Mouse (Mus musculus): ENCODE results near the gene Klhl5. TPM values are rescaled to one million over a fixed set of nuclear protein-coding genes. Genes with fewer than 3 reads are reported as not detected.
A peak's percentile ranks its signal among the peaks of the same experiment; 100 is the strongest.

The Klhl5 gene
- polyA plus RNA-seq, 1 experiment, result 54.6 TPM

DNA sequence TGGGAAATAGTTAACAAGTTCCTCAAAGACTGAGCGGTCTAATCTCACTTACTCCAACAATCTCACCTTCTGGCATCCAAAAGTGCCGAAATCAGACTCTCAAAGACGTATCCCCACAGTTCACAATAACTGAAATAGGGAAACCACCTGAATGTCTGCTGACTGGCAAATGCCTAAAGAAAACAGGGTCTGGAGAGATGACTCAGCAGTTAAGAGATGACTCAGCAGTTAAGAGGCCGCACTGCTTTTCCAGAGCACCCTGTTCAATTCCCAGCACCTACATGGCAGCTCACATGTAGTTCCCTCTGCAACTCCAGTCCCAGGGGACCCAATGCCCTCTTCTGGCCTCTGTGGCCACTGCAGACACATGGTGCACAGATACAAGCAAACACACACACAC, 29.3 kb upstream of the Klhl5 start:
- TF ChIP-seq POLR2A (IDR thresholded peaks at IDR 0.05; ENCODE audit: borderline replicate concordance, extremely low read depth, insufficient read depth, insufficient read length, poor library complexity, severe bottlenecking), result no peak
- no peak for TF ChIP-seq CTCF (IDR thresholded peaks at IDR 0.05; ENCODE audit: borderline replicate concordance, extremely low read depth, insufficient read depth, insufficient read length)

DNA sequence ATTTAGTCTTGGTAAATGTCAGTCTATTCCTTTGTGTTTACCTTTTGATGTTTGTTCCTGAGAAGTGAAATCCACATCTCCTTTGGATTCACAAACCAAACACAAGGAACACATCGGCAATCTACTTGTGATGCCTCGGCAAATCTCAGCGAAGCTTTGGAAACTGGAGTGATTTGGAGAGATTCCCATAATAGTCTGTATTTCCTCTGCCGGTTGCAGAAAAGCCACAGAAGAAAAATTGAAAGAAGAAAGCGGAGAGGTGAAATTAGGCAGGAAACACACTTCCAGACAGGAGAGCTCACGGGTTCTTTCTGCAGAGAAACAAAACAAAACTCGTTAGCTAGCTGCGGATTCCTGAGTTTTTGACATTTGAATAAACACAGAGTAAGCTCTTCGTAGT, 27.5 kb upstream of the Klhl5 start:
- DNase-seq (ENCODE audit: low read depth), result peak; percentile 55
- no peak for TF ChIP-seq POLR2A (IDR thresholded peaks at IDR 0.05; ENCODE audit: borderline replicate concordance, extremely low read depth, insufficient read depth, insufficient read length, poor library complexity, severe bottlenecking)
- TF ChIP-seq CTCF (IDR thresholded peaks at IDR 0.05; ENCODE audit: borderline replicate concordance, extremely low read depth, insufficient read depth, insufficient read length), result no peak

More for the DNA sequence above, 29.3 kb upstream of the Klhl5 start:
- no peak for DNase-seq (ENCODE audit: low read depth)

DNA sequence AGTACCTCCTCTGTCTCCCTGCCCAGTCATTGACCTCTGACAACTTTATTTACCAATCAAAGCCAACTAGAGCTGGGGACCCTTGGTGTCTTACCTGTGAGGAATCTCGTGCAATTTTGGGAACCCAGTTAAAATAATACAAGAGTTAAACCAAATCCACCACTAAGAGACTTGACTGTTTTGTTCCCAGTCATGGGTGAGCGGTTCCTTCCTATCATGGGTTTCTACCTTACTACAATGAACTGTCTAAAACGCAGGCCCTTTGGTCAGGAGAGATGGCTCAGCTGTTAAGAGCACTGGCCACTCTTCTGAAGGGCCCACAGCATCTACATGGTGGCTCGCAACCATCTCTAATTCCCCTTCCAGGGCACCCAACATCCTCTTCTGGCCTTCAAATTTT, 25.5 kb upstream of the Klhl5 start:
- DNase-seq (ENCODE audit: low read depth), result no peak
- TF ChIP-seq POLR2A (IDR thresholded peaks at IDR 0.05; ENCODE audit: borderline replicate concordance, extremely low read depth, insufficient read depth, insufficient read length, poor library complexity, severe bottlenecking) (no peak), CTCF (IDR thresholded peaks at IDR 0.05; ENCODE audit: borderline replicate concordance, extremely low read depth, insufficient read depth, insufficient read length) (no peak)

DNA sequence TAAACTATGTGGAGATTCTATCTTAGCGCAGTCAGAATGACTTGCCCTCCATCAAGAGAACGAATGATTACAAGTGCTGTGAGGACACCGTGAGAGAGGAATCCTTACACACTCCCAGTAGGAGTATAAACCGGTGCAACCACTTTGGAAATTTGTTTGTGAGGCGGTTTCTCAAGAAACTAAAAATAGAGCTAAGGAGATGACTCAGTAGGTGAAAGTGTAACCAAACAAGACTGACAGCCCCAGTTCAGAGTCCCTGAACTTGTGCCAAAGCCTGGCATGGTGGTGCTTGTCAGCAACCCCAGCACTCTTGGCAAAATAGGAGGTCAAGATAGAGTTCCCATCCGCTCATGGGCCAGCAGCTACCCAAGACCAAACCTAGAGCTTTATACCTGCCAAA, 20.8 kb upstream of the Klhl5 start:
- TF ChIP-seq CTCF (IDR thresholded peaks at IDR 0.05; ENCODE audit: borderline replicate concordance, extremely low read depth, insufficient read depth, insufficient read length), result no peak
- no peak for TF ChIP-seq POLR2A (IDR thresholded peaks at IDR 0.05; ENCODE audit: borderline replicate concordance, extremely low read depth, insufficient read depth, insufficient read length, poor library complexity, severe bottlenecking)
- DNase-seq (ENCODE audit: low read depth), result no peak

DNA sequence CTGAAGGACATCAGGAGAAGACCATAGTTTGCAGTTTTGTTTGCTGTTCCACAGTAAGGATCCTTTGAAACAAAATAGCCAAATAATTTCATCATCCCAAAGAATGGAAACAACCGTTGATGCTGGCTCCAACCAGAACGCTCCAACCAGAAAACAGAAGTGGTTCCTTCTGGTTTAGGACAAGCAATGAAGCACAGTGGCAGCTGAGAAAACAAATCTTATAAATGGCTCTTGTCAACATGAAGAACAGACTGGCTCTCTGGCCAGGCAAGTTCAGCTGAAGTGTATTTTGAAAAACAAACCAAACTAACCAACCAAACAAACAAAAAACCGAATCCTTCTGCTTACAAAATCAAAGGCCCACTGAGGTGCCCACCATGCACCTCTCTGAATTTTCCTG, 17.6 kb upstream of the Klhl5 start:
- DNase-seq (ENCODE audit: low read depth), result no peak
- TF ChIP-seq CTCF (IDR thresholded peaks at IDR 0.05; ENCODE audit: borderline replicate concordance, extremely low read depth, insufficient read depth, insufficient read length) (no peak), POLR2A (IDR thresholded peaks at IDR 0.05; ENCODE audit: borderline replicate concordance, extremely low read depth, insufficient read depth, insufficient read length, poor library complexity, severe bottlenecking) (no peak)

DNA sequence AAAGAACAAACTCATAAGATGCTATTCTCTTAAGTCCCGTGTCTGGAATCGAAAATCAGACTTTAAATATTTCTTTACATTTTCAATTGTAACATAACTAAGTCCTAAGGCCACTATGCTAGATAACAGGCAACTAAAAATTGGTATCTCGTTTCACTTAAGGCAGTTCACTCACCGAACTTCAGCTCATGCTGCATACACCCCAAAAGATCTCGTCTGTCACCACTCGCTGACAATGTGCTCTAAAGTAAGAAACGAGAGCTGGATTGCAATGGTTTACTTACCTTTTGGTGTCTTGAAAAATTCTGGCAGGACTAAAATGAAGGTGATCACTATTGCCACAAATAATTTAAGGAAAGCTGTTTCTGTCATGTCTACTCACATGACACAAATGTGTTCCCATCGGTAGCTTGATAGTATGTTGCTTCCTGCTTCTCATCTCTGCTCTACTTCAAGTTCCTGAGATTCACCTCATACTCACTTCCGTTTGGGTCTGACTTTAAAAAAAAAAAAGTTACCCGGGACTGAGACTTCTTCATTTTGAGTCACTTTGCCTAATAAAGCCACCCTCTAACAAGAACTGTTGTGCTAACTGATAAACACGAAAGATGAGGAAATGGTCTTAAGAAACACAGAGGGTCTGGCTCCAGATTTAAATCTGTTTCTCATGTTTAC, 16.0 kb upstream of the Klhl5 start:
- DNase-seq (ENCODE audit: low read depth), result no peak
- TF ChIP-seq CTCF (IDR thresholded peaks at IDR 0.05; ENCODE audit: borderline replicate concordance, extremely low read depth, insufficient read depth, insufficient read length), result no peak
- no peak for TF ChIP-seq POLR2A (IDR thresholded peaks at IDR 0.05; ENCODE audit: borderline replicate concordance, extremely low read depth, insufficient read depth, insufficient read length, poor library complexity, severe bottlenecking)

DNA sequence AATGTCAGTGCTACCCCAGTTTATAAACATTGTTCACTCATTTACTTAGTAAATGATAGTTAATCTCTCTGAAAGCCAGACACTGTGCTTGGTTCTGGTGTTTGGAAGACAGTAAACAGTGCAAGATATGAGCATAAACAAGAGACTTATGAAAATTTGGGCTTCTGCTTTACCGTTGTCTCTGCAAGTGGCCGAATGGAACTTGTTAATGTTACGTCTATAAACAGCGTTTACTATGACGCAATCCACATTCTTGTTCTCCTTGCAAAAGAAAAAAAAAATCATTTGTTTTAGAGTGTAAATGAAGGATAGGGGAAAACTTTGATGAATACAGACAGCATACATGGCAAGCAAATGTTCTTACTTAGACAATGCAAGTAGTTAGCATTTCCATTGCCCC, 15.4 kb upstream of the Klhl5 start, which contains the start of gene Tmem156:
TSS of gene Tmem156 (minus strand) at position 212 of the 400 bp plus-strand sequence.
- TF ChIP-seq CTCF (IDR thresholded peaks at IDR 0.05; ENCODE audit: borderline replicate concordance, extremely low read depth, insufficient read depth, insufficient read length), result no peak
- no peak for TF ChIP-seq POLR2A (IDR thresholded peaks at IDR 0.05; ENCODE audit: borderline replicate concordance, extremely low read depth, insufficient read depth, insufficient read length, poor library complexity, severe bottlenecking)
- no peak for DNase-seq (ENCODE audit: low read depth)

DNA sequence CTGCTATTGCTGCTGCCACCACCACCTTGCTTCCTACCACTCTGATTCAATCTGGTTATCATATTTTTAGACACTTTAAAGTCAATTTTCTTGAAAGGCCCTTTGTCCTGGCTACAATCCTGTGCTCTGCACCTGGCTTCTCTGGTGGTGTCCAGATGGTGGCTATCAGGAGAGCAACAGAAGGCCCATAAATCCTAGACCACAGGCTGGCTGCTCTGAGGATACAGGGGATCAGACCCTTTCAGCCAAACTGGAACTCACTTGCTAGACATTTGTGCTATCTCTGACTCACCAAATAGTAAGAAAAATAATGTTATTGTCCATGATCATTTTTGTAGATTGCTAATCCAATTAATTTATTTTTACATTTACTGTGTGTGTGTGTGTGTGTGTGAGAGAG, 13.6 kb upstream of the Klhl5 start:
- no peak for TF ChIP-seq CTCF (IDR thresholded peaks at IDR 0.05; ENCODE audit: borderline replicate concordance, extremely low read depth, insufficient read depth, insufficient read length)
- no peak for TF ChIP-seq POLR2A (IDR thresholded peaks at IDR 0.05; ENCODE audit: borderline replicate concordance, extremely low read depth, insufficient read depth, insufficient read length, poor library complexity, severe bottlenecking)
- DNase-seq (ENCODE audit: low read depth), result no peak

DNA sequence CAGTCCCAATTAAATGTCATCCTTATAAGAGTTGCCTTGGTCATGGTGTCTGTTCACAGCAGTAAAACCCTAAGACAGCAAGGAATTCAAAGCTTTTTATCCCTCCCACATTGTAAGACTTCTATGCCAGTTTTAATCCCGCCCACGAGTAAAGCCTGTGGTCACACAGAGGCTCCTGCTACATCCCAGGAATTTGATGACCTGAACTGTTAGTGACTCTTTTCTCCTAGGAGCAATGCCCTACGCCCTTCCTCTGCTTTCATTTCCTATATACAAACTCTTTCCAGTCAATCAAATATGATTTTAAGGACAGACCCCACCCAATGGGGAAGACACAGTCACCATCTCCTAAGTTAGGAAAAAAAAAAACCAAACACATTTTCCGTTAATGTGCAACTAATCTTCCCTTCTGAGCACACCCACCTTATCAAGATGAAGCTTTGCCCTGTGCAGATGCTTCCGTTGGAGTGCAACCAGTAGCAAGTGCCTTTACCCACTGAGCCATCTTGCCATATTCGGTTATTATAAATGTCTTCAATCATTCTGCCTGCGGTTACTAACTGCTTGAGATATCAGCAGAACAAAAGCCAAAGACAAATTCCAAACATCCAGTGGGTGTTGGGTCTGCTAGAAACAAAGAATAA, 12.3 kb upstream of the Klhl5 start:
- DNase-seq (ENCODE audit: low read depth), result no peak
- TF ChIP-seq CTCF (IDR thresholded peaks at IDR 0.05; ENCODE audit: borderline replicate concordance, extremely low read depth, insufficient read depth, insufficient read length) (no peak), POLR2A (IDR thresholded peaks at IDR 0.05; ENCODE audit: borderline replicate concordance, extremely low read depth, insufficient read depth, insufficient read length, poor library complexity, severe bottlenecking) (no peak)

DNA sequence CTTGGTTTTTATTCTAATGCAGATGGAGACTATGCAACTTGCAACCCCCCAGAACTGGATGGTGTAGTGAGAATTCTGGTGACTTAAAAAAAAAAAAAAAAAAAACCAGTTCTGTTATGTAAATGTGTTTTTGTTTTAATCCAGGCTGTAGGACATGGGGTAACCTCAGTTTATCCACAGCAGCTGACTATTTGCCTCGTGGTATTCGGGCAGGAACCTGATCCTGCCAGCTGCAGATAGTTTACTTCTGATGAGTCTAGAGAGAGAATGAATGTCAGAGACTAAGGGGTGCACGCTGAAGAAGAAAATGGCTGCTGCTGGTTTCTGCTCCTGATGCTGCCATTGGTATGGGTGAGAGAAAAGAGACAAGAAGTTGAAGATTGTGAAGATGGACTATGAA, 11.3 kb upstream of the Klhl5 start:
- TF ChIP-seq CTCF (IDR thresholded peaks at IDR 0.05; ENCODE audit: borderline replicate concordance, extremely low read depth, insufficient read depth, insufficient read length), result no peak
- no peak for TF ChIP-seq POLR2A (IDR thresholded peaks at IDR 0.05; ENCODE audit: borderline replicate concordance, extremely low read depth, insufficient read depth, insufficient read length, poor library complexity, severe bottlenecking)
- DNase-seq (ENCODE audit: low read depth), result no peak

DNA sequence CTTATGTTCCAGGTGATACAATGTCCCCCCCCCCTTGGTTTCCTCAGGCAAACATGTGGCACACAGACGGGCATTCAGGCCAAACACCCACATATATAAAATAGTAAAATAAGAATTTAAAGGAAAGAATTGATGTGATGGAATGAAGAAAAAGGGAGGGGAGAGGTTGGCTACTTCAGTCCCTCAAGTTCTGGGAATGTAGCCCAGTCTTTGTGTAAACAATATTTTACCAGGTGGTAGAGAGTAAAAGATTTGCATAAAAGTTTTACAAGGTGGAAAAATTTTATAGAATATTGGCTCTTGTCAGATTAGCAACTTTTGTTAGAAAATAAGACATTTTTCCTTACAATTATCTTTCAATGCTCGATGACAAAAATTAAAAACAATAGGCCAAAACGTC, 10.5 kb upstream of the Klhl5 start:
- TF ChIP-seq CTCF (IDR thresholded peaks at IDR 0.05; ENCODE audit: borderline replicate concordance, extremely low read depth, insufficient read depth, insufficient read length) (no peak), POLR2A (IDR thresholded peaks at IDR 0.05; ENCODE audit: borderline replicate concordance, extremely low read depth, insufficient read depth, insufficient read length, poor library complexity, severe bottlenecking) (no peak)

DNA sequence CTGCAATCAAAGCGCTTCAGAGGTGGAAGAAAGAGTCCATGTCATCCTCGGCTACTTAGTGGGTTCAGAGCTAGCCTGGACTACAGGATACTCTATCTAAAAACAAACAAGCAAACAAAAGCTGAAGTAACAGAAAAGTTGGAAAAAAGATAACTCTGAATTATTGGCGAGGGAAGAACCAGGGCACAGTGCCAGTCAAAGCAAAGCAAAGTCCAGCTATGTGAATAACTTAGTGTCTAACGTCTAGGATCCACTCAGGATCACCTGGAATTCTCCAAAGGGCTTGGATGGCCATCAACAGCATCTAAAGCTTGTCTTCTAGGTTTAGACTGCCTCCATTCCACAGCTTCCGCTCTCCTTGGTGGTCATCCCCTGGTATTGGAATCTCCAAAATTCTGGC, 9.9 kb upstream of the Klhl5 start:
- DNase-seq (ENCODE audit: low read depth), result no peak
- no peak for TF ChIP-seq CTCF (IDR thresholded peaks at IDR 0.05; ENCODE audit: borderline replicate concordance, extremely low read depth, insufficient read depth, insufficient read length)
- no peak for TF ChIP-seq POLR2A (IDR thresholded peaks at IDR 0.05; ENCODE audit: borderline replicate concordance, extremely low read depth, insufficient read depth, insufficient read length, poor library complexity, severe bottlenecking)

More for the DNA sequence above, 10.5 kb upstream of the Klhl5 start:
- no peak for DNase-seq (ENCODE audit: low read depth)

Measured in brain, embryonic 14.5 days (tissue).